Mouse (Mus musculus): ENCODE measurements around the gene Copz1.

Copz1 gene

DNA sequence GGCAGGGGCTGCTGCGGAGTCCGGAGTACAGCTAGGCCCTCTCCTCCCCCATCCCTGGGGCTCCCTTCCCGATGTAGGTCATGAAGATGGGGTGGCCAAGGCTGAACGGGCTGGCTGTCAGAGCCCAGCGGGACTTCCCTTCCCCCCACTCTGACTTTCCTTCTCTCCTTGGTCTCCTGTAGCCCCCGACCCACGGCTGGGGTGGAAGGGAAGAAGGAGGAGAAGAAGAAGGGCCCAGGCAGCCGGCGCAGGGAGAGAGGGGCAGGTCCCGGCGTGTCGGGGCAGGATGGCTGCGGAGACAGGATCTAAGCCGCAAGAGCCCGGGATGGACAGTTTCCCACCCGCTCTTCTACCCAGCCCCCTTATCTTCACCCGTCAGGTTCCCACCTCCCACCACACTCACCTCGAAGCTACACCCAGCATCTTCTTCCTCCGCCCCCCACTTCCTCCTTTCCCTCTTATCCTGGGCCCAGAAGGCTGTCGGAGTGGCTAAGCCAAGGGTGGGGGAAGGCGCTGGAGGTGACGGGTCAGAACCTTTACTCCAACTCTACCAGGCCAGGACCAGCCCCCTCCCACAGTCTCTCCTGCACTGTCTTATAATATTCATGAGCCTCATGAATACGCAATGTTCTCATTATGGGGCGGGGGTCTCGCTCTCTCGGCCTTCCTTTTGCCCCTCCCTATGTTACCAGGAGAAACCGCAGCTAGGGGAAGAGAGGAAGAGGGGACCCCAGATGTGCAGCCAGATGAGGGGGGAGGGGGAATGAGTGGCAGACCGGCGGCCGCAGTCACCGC lies 66.8 kb downstream of the Copz1 start:
- in situ Hi-C loops (cut with MseI, MboI) = no loop called here

DNA sequence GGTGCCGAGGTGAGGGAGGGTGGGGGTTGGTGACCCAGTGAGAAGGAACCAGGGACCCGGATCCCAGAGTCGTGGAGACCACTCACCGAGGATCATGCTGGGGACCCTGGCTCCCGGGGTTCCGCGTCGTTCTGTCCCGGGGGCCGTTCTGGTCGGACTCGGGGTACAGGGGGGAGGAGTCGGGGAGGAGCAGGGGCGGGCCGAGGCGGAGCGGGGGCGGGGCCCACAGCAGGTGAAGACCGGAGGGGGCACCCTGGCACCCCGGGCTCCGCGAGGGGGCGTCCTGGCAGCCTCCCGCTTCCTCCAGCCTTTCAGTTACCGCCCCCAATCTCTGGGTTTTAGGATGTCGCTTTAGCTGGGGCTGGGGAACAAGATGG lies 67.4 kb downstream of the Copz1 start, which contains the start of gene Zfp385a:
TSS of gene Zfp385a (minus strand) at position 133 of the 377 bp plus-strand sequence.
- in situ Hi-C loops (cut with MseI, MboI) = no loop called here

GRCm38 (mm10) chr15:103340786-103341185 lies 68.3 kb downstream of the Copz1 start:
- in situ Hi-C loops (cut with MseI, MboI) = no loop called here

GRCm38 (mm10) chr15:103341547-103341946 lies 69.0 kb downstream of the Copz1 start:
- in situ Hi-C loops (cut with MseI, MboI) = no loop called here

- in situ Hi-C loops (cut with MseI, MboI) = no loop called here
Measured at GRCm38 (mm10) chr15:103342415-103342814, 69.9 kb downstream of the Copz1 start.

- in situ Hi-C loops (cut with MseI, MboI) = no loop called here
Measured at GRCm38 (mm10) chr15:103343008-103343407, 70.5 kb downstream of the Copz1 start.

- in situ Hi-C loops (cut with MseI, MboI) = no loop called here
Measured at GRCm38 (mm10) chr15:103343556-103343955, 71.0 kb downstream of the Copz1 start.

DNA sequence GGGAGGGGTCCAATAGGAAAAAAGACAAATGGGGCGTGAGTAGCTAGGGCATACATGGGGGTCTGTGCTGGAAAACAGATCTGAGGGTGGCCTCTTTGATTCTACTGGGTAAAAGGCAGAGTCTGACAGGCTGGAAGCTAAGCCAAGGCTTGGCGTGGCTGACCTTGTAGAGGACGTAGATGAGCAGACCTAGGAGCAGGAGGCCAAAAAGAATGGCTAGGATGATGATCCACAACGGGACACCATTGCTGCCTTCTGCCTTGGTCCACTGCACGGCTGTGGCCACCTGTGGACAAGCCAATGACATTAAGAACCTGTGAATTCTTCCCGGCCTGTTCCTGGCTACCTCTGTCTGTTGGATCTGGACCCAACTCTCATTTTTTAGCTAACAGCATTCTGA lies 73.3 kb downstream of the Copz1 start:
- in situ Hi-C loops (cut with MseI, MboI) = loop anchor here in 1 of 2 experiments (5.0 kb wide), 1 partner anchor 42 kb away; no protein-coding TSS in a partner anchor

- in situ Hi-C loops (cut with MseI, MboI) = loop anchor here in 1 of 2 experiments (5.0 kb wide), 1 partner anchor 40 kb away; no protein-coding TSS in a partner anchor
Measured at GRCm38 (mm10) chr15:103347275-103347684, 74.8 kb downstream of the Copz1 start.
